Comparison of ENCODE assay signal across 9 mouse cellular contexts in genomic region chr4:46454097-46454864, GRCm38 (mm10). TPM values are rescaled to one million over a fixed set of nuclear protein-coding genes. Genes with fewer than 3 reads are reported as not detected.
DNase-seq lines count a peak whose midpoint lies in the region; ATAC-seq lines count a peak whose summit lies in the region.
"Had no signal": no experiment of that assay in that cellular context is flagged by ENCODE, and none has a peak within 500 bp of the region (broad histone marks: within the 10 kb centered on the region; RNA-seq: fewer than 3 reads in every experiment).

No protein-coding gene starts in this region.

- H3K9me3 ChIP-seq in midbrain, embryonic 16.5 days (replicated peaks; ENCODE audit: control insufficient read depth, low read length, poor library complexity, severe bottlenecking) = no peaks in the 10 kb centered on the region
- no peaks in the 10 kb centered on the region for H3K9me3 ChIP-seq in midbrain, embryonic 14.5 days (ENCODE audit: control insufficient read depth, low read length)
- no peaks in the 10 kb centered on the region for H3K9me3 ChIP-seq in forebrain, embryonic 12.5 days

- no peak overlapping the region for H3K27ac ChIP-seq in midbrain, embryonic 16.5 days (ENCODE audit: low read length)
- no peak overlapping the region for H3K27ac ChIP-seq in midbrain, embryonic 14.5 days (replicated peaks; ENCODE audit: low read depth, low read length)
- no peak overlapping the region for H3K27ac ChIP-seq in forebrain, embryonic 12.5 days

- H3K4me3 ChIP-seq in midbrain, embryonic 16.5 days (ENCODE audit: low read depth, low read length) = no peak overlapping the region
- H3K4me3 ChIP-seq in midbrain, embryonic 14.5 days (replicated peaks; ENCODE audit: low read depth, low read length) = no peak overlapping the region
- H3K4me3 ChIP-seq in forebrain, embryonic 12.5 days (replicated peaks) = no peak overlapping the region

- 0 out of 2 replicates have a peak overlapping the region, but pooled peaks have one; percentile 30 for H3K9ac ChIP-seq in midbrain, embryonic 16.5 days (ENCODE audit: low read depth, low read length)
- H3K9ac ChIP-seq in midbrain, embryonic 14.5 days (replicated peaks; ENCODE audit: low read length) = no peak overlapping the region
- H3K9ac ChIP-seq in forebrain, embryonic 12.5 days = no peak overlapping the region

- peak; percentile 19 for DNase-seq in adrenal gland, adult 2 months
- no peak for DNase-seq in adrenal gland, postnatal 4 days (ENCODE audit: low spot score in 2 of 2)
- no peak for DNase-seq in midbrain, embryonic 14.5 days
- no peak for DNase-seq in cerebellum, postnatal 25 days
- no peak for DNase-seq in urinary bladder, adult 18-20 months (ENCODE audit: low spot score in 2 of 2)
- DNase-seq: adrenal gland, postnatal 14 days had no signal

- H3K4me2 ChIP-seq in midbrain, embryonic 16.5 days (ENCODE audit: low read length) = no peak overlapping the region
- H3K4me2 ChIP-seq in midbrain, embryonic 14.5 days (ENCODE audit: low read length) = no peak overlapping the region
- H3K4me2 ChIP-seq in forebrain, embryonic 12.5 days = peak overlapping the region; percentile 87; the same call in 1 of the 2 replicates

- 87% methylated on average over 5 of the region's 5 CpGs for WGBS in midbrain, embryonic 16.5 days
- 85% methylated on average over 5 of the region's 5 CpGs for WGBS in midbrain, embryonic 14.5 days
- WGBS in forebrain, embryonic 12.5 days = 77% methylated on average over 5 of the region's 5 CpGs

- peaks cover 13% of the 10 kb centered on the region for H3K4me1 ChIP-seq in midbrain, embryonic 16.5 days (ENCODE audit: control insufficient read depth, insufficient read depth, low read length)
- H3K4me1 ChIP-seq in midbrain, embryonic 14.5 days (ENCODE audit: control insufficient read depth, insufficient read depth, low read length) = peaks cover 13% of the 10 kb centered on the region; the same call in 1 of the 2 replicates
- peaks cover 31% of the 10 kb centered on the region for H3K4me1 ChIP-seq in forebrain, embryonic 12.5 days

- no peak for ATAC-seq in midbrain, embryonic 16.5 days
- no peak for ATAC-seq in midbrain, embryonic 14.5 days (ENCODE audit: low FRiP score, low TSS enrichment)
- ATAC-seq in forebrain, embryonic 12.5 days (ENCODE audit: low FRiP score) = no peak
- peak; percentile 35 for ATAC-seq in megakaryocyte-erythroid progenitor cell, adult 5-6 weeks (replicated peaks; ENCODE audit: low FRiP score, low TSS enrichment, poor library complexity, severe bottlenecking)

- H3K27me3 ChIP-seq in midbrain, embryonic 16.5 days (ENCODE audit: control insufficient read depth, insufficient read depth, low read depth, low read length) = no peaks in the 10 kb centered on the region
- H3K27me3 ChIP-seq in midbrain, embryonic 14.5 days (ENCODE audit: control insufficient read depth, insufficient read depth, low read length) = no peaks in the 10 kb centered on the region
- no peaks in the 10 kb centered on the region for H3K27me3 ChIP-seq in forebrain, embryonic 12.5 days

- no peaks in the 10 kb centered on the region for H3K36me3 ChIP-seq in midbrain, embryonic 16.5 days (ENCODE audit: control insufficient read depth, insufficient read depth, low read length)
- no peaks in the 10 kb centered on the region for H3K36me3 ChIP-seq in midbrain, embryonic 14.5 days (ENCODE audit: control insufficient read depth, insufficient read depth, low read length)
- no peaks in the 10 kb centered on the region for H3K36me3 ChIP-seq in forebrain, embryonic 12.5 days (replicated peaks)

RNA-seq across cellular contexts. Expression of gene Anp32b, which starts 3.6 kb away (rescaled TPM):
- 100 to 1,000 TPM; 103 to 121 TPM for total RNA-seq in adrenal gland, adult 2 months (2021)
- polyA plus RNA-seq in adrenal gland, adult 2 months (2012; rRNA removed) = 56.8 and 73.6 TPM in 2 replicates
- 100 to 1,000 TPM; 185 to 204 TPM for total RNA-seq in adrenal gland, postnatal 4 days (2021)
- polyA plus RNA-seq in midbrain, embryonic 16.5 days (2015; fragmentation: Nextera tagmentation; extraction: Ambion mirVana) = 62.6 and 70.0 TPM in 2 replicates
- polyA plus RNA-seq in midbrain, embryonic 14.5 days (2014; fragmentation: Nextera tagmentation; extraction: Ambion mirVana) = 64.0 and 70.4 TPM in 2 replicates
- polyA plus RNA-seq in forebrain, embryonic 12.5 days (2016; fragmentation: Nextera tagmentation; extraction: Ambion mirVana) = 301 and 311 TPM in 2 replicates
- total RNA-seq in megakaryocyte-erythroid progenitor cell, adult 5-6 weeks (2014; fragmentation: Nextera tagmentation) = 736 and 1,006 TPM in 2 replicates
- 180 and 265 TPM in 2 replicates for total RNA-seq in megakaryocyte-erythroid progenitor cell, adult 5-6 weeks (2017)

RNA-seq across cellular contexts. Expression of gene Nans, which starts 34.8 kb away (rescaled TPM):
- 10 to 100 TPM; 38.4 to 42.5 TPM for total RNA-seq in adrenal gland, adult 2 months (2021)
- 13.7 and 16.0 TPM in 2 replicates for polyA plus RNA-seq in adrenal gland, adult 2 months (2012; rRNA removed)
- 10 to 100 TPM; 51.0 to 51.3 TPM for total RNA-seq in adrenal gland, postnatal 4 days (2021)
- 66.9 and 71.7 TPM in 2 replicates for polyA plus RNA-seq in midbrain, embryonic 16.5 days (2015; fragmentation: Nextera tagmentation; extraction: Ambion mirVana)
- 47.3 and 47.5 TPM in 2 replicates for polyA plus RNA-seq in midbrain, embryonic 14.5 days (2014; fragmentation: Nextera tagmentation; extraction: Ambion mirVana)
- polyA plus RNA-seq in forebrain, embryonic 12.5 days (2016; fragmentation: Nextera tagmentation; extraction: Ambion mirVana) = 63.5 and 75.8 TPM in 2 replicates
- 58.0 and 77.3 TPM in 2 replicates for total RNA-seq in megakaryocyte-erythroid progenitor cell, adult 5-6 weeks (2014; fragmentation: Nextera tagmentation)
- total RNA-seq in megakaryocyte-erythroid progenitor cell, adult 5-6 weeks (2017) = 57.8 and 68.7 TPM in 2 replicates

RNA-seq across cellular contexts. Expression of gene Hemgn, which starts 41.0 kb away (rescaled TPM):
- total RNA-seq in adrenal gland, adult 2 months (2021) = not detected
- polyA plus RNA-seq in adrenal gland, adult 2 months (2012; rRNA removed) = not detected in 2 replicates
- 10 to 100 TPM in 1 of 2 experiments, 1 to 10 TPM in 1; 7.3 to 17.9 TPM for total RNA-seq in adrenal gland, postnatal 4 days (2021)
- not detected in 2 replicates for polyA plus RNA-seq in midbrain, embryonic 16.5 days (2015; fragmentation: Nextera tagmentation; extraction: Ambion mirVana)
- polyA plus RNA-seq in midbrain, embryonic 14.5 days (2014; fragmentation: Nextera tagmentation; extraction: Ambion mirVana) = 0.12 TPM in 1 of 2 replicates, not detected in the other
- polyA plus RNA-seq in forebrain, embryonic 12.5 days (2016; fragmentation: Nextera tagmentation; extraction: Ambion mirVana) = 2.0 and 2.8 TPM in 2 replicates
- 120 and 199 TPM in 2 replicates for total RNA-seq in megakaryocyte-erythroid progenitor cell, adult 5-6 weeks (2014; fragmentation: Nextera tagmentation)
- total RNA-seq in megakaryocyte-erythroid progenitor cell, adult 5-6 weeks (2017) = 129 and 182 TPM in 2 replicates
